Mouse (Mus musculus) cortical plate, adult 2 months (tissue): ENCODE measurements around the gene Apod.

Experiments
- CTCF ChIP-seq: fragments of 200-500 bp; IDR thresholded peaks from 2 replicates; pipeline ENCODE4 v1.5.1; 2011; ENCODE audit warnings: mild to moderate bottlenecking, control low read depth, low read length; ENCODE audit not compliant: insufficient read depth; ENCODE audit errors: extremely low read depth
- POLR2A ChIP-seq: fragments of 200-500 bp; IDR thresholded peaks from 2 replicates; pipeline ENCODE4 v1.6.1; 2011; ENCODE audit warnings: mild to moderate bottlenecking, low read length, control low read depth; ENCODE audit not compliant: insufficient read depth; ENCODE audit errors: extremely low read depth

- TF ChIP-seq CTCF (no peak), POLR2A (no peak)
These were observed at the start of gene Apod for GRCm38 (mm10) chr16:31314497-31315233.
